Mouse (Mus musculus) ovary, adult 18-20 months (tissue): Measurements from ENCODE around the gene Gm10392.
"Not testable (repeated sequence)": the region's sequence is repeated elsewhere in the genome, so short reads cannot be mapped to it uniquely, and the experiment has no call there.

ENCODE experiments used
- DNase-seq: peaks from one replicate; pipeline ENCODE4 v3.0.0; 2022; ENCODE audit warnings: low spot score, mixed read lengths

The Gm10392 gene

DNA sequence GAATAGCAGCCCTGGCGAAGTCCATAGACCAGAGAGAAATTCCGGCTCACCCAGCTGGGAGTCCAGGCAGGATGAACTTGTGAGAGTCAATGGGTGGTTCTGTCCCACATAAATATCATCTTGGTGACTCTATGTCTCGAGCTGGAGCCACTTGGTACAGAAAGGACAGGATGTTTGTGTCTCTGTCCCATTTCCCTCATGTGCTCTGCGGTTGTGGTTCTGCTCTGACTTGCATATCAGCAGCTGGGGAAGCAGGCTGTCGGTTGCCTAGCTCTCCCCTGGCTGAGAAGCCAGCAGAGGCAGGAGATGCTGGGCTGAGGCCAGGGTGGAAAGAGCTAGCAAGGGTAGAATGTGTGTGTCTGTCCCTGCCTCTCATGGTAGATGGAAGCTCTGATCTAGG lies at the start of gene Gm10392:
Gene Gm10392 (minus strand): TSS at position 156 of the 400 bp plus-strand sequence.
- no peak for DNase-seq

DNA sequence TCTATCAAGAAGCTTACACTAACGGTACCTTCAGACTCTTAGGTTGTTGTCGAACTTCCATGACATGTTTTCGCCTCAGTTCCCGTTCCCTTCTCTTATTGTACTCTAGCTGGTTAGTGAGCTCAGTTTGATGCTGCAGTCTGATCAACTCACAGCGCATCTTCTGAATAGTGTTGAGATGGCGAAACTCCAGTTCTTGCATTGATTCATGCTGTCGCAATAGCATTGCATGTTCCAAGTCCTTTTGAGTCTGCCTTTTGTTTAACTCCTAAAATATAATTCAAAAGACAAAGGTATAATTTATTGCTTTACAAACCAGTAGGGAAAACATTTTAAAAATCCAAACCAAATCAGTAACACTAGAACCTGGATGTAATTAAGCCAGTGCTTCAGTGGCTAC lies 26.3 kb upstream of the Gm10392 start:
- no peak for DNase-seq

DNA sequence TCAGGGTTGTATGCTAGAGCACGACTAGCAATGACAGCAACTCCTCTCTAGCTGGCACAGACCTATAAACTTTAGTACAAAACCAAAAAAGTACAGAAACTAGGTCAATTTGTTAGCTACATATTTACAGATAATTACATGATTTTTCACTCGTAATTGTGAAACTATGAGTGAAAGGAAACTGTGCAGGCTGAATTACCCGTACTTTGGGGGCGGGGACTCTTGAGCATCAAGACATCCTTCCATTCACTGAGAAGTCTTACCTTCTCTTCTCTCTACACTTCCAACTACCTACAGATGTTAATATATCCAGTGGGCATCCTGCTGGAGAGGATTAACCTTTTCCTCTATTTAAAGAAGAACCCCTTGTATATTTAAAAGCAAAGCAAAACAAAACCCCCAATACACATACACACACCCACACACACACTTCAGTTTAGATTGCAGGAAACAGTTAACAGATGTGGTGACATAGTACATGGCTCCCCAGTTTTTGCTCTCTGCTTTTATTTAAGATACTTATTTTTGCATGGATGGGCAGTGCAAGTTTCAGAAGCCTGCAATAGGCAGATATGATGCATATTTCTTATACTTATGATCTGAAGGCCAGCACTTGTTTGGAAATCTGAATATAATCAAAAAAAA lies 13.3 kb upstream of the Gm10392 start:
- DNase-seq: no peak

DNA sequence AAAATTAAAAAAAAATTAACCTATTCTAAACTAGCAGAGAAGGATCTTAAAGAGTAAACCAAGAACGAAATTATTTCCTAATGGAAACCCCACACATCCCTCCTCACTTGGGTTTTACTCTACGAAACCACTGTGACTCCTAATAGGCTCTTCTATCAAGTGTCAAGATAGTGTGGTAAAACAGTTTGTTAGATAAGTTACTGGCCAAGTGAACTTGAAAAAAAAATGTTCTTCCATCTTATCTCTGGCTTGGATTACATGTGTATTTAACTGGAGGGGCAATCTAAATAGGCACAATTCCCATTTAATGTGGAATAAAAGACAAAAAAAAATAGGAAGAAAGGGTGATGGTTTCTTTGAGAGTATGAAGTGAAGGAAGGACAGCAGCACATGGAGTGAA lies 11.9 kb upstream of the Gm10392 start:
- DNase-seq: no peak

DNA sequence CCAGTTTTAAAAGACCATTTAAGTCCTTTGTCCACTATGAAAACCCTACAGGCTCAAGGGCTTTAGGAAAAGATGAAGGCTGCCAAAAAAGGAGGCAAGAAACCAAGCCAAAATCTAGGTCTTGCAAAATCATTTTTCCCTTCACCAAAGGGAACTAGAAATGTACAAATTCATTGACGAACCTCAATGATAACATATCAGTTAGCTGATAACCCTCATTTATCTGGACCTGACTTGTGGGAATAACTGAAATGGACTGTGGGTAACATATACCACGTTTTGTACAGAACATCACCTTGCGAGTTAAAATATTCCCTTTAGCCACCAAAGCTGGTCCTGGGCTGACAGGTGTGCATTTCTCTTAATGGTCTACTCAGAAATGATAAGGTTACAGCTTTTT lies 10.6 kb upstream of the Gm10392 start:
- DNase-seq: no peak

DNA sequence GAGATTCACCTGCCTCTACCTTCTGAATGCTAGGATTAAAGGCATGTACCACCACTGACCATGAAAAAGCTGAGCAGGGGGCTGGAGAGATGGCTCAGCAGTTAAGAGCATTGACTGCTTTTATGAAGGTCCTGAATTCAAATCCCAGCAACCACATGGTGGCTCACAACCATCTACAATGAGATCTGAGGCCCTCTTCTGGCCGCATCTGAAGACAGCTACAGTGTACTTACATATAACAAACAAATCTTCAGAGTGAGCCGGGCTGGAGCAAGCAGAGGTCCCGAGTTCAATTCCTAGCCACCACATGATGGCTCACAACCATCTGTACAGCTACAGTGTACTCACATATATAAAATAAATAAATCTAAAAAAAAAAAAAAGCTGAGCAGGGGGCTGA lies 9.4 kb upstream of the Gm10392 start:
- not testable (repeated sequence) for DNase-seq

DNA sequence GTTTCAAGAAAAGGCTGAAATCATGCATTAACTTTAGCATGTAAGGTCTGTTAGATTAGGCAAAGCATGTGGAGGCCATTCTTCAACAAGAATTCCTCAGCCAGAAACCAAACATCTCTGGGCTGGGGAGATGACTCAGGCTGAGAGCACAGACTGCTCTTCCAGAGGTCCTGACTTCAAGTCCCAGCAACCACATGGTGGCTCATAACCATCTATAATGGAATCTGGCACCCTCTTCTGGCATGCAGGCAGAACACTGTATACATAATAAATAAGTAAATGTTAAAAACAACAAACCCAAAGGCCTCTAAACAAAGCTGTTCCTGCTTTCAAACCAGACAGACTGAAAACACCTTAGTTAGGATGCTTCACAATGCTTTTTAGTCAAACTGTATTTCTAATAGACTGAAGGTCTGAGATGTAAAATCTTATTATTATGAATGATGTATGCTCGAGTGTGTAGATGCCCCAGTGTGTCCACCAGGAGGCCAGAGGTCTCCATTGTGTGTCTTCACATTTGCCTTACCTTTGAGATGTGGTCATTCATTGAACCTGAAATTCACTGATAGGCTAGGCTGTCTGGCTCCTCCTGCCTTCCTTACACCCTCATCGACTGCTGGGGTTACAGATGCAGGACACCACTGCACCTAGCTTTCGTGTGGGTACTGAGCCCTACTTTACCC lies 6.9 kb upstream of the Gm10392 start:
- no peak for DNase-seq

DNA sequence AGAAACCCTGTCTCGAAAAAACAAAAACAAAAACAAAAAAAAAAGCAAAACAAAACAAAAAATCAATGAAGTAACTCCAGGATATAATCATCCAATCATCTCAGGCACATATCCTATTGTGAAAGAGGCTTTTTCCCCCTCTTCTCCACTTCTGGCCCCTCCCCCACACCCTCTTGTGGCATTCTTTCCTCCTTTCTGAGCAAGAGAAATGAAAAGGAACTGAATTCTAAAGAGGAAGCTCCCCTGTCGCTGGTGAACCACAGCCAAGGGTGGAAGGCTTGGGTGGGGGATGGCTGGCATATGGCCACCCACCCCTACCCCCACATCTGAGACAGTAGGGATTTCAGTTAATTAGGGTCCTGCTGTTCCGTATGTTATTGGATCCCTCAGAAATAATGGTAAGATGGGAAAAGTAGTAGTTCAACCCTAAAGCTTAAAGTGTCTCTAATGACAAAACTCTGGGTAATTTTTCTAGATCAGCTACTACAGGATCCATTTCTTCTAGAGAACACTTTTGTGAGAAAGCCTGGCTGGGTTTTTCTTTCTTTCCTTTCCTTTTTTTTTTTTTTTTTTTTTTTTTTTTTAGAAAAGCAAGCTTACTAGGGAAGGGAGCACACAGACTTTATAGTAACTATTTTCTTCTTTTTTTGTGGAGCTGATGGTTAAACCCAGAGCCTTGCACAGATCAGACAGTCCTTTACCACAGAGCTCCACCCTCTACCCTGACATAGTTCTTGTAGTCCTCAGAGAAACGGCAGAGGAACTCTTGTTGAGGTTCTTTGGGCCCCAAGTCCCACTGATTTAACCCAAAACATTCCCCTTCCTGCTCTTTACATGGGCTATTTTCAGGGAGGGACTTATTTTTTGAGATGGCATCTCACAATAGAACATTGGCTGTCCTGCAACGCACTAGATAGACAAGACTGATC lies 1.9 kb upstream of the Gm10392 start:
- DNase-seq: no peak

DNA sequence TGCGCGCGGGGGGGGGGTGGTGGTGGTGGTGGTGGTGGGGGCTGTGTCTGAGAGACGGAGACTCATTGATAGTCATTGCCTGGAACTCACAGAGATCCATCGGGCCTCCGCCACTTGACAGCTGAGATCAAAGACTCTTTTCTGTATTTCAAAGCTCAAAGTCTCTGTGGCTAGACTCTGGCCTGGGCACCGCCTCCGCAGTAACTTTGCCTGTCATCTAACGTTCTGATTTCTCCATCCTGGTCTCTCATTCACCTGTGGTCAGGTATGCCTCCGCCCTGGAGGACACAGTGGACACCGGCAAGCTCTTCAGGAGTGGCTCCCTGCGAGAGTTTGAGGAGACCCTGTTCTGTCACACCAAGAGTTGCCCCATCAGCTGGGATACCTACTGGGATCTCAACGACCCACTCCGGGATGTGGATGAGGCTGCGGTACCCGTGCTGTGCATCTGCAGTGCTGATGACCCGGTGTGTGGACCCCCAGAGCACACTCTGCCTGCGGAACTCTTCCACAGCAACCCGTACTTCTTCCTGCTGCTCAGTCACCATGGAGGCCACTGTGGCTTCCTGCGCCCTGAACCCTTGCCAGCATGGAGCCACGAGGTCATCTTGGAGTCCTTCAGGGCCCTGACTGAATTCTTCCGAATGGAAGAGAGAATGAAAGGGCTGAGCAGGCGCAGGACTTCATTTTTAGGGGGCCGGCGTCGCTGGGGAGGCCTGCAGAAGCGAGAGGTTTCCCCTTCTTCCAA lies 773 bp downstream of the Gm10392 start:
- DNase-seq: no peak

DNA sequence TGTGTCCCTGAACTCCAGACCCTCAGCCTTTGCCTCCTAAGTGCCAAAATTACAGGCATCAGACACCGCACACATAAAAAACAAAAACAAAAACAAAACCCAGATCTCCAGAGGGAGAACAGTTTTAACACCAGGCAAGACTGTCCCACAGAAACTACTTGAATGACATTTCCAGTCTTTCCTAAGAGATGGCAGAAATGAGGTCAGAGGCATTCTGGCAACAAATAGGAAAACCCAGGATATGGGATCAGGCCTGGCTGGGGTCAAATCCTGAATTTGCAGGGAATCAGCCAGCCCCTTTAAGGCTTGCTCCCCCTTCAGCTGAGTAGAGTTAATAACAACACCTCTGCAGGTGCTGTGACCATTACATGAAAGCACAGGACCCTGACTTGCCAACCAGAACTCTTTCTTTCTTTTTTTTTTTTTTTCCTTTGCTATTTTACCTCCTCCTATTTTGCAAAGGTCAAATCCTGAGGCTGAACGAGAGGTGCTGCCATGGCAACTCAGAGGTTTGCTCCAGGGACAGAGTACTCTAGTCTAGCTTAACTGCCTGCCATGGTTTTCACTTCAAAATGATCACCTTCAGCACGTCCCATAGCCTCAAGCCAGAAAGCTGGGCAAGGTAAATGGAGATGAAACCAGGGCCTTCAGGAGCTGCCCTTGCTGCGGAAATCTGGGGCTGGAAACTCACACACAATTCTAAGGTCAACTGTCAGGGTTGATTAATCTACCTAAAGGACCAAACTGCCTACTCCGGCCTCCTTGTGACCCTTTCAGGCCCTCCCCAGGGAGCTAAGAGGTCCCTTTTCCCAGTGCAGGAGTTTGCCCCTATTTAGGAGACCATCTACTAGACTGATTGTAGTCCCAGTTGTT lies 2.2 kb downstream of the Gm10392 start:
- no peak for DNase-seq

DNA sequence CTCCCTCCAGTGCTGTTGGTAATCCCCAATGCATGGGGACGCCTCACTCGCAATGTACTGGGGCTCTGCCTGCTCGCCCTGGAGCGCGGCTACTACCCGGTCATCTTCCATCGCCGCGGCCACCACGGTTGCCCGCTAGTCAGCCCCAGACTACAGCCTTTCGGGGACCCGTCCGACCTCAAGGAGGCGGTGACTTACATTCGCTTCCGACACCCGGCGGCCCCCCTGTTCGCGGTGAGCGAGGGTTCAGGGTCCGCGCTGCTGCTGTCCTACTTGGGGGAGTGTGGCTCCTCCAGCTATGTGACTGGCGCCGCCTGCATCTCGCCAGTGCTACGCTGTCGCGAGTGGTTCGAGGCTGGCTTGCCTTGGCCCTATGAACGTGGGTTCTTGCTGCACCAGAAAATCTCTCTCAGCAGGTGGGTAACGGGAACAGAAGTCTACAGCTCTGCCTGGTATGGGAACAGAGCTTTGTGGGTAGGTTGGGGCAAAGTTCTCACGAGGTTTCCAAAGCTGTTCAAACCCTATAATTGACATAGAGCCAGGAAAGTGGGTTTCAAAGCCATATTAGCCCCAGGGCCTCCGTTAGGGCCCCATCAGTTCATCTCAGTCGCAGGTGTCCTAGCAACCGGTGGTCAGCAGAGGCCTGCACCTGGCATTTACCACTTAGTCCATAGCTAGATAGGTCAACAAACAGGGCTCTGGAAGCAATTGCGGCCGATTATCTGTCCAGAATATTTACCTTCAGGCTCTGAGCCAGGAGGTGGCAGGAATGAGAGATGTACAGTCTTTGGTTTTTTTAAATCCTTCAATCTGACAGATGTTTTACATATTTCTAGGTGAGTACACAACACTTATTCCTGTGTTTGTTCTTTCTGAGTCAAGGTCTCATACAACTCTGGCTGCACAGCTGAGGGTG lies 3.1 kb downstream of the Gm10392 start, which contains the start of gene Trp53i13:
Gene Trp53i13 (minus strand): TSS at position 344 of the 916 bp plus-strand sequence.
- DNase-seq: no peak

DNA sequence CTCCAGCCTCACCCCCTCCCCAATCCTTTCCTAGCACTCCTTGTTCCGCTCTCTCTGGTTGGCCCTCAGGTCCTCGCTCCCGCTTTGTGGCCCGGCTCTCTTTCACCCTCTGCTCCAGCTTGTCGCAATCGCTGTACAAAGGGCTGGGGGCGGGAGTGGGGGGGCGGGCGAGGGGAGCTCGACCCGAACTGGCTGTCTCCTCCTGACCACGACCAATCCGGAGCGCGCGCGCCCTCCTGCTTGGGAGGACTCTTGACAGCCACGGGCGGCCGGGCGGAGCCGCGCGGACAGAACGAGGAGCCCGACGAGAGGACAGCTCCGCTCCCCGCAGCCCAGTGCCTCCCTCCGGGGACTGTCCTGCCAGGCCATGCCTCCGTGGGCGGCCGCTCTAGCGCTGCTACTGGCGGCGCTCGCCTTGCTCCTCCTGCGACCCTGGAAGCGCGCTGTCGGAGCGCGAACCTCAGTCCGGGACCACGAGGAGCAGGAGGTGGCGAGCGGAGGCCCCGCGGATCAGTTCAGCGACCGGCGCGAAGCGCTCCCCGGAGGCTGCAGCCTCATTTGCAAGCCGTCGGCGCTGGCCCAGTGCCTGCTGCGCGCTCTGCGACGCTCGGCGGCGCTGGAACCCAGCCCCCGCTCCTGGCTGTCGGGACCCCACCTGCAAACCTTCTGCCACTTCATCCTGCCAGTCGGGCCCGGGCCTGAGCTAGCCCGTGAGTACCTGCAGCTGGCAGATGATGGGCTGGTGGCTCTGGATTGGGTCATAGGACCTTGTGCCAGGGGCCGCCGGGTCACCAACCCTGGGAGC lies 4.0 kb downstream of the Gm10392 start, which contains the start of gene Abhd15:
Gene Abhd15 (plus strand): TSS at position 290 of the 805 bp plus-strand sequence.
- DNase-seq: peak; percentile 82

DNA sequence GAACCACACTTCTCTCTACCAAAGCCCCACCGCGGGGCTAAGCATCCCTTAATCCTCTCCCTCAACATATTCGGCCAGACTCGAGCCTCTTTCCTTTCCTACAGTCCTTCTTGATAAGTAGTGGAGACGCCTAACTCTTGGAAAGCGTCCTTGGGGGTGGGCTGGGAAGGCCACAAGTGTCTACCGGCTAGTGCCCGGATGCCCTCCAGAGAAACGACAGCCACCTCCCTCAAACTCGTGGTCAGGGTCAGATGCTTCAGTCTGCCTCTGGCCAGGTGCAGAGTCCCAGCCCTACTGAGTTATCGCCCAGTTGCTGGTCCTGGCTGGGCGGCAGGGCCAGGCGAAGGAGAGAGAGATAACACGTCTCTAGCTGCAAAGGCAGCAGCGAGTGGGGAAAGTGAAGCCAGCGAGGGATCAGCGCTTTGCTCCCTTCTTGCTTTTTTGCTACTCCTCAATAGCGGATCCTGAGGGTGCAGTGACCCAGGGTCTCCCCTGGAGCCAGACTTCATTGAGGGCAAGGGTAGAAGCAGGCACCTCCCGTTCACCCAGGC lies 4.6 kb downstream of the Gm10392 start:
- no peak for DNase-seq

DNA sequence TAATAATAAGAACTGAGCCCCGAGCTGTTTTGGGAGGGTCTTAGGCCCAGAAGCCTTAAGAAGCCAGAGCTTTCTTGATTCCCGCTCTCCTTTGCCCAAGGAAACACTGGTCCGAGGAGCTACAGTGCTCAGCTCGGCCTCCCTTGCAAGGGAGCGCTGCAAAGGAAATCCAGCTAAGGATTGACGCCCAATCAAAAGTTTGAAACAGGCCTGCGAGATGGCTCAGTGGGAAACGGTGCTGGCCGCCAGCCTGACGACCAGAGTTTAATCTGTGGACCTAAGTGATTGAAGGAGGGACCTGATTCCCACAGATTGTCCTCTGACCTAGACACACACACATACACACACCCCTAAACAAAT lies 5.2 kb downstream of the Gm10392 start:
- no peak for DNase-seq

DNA sequence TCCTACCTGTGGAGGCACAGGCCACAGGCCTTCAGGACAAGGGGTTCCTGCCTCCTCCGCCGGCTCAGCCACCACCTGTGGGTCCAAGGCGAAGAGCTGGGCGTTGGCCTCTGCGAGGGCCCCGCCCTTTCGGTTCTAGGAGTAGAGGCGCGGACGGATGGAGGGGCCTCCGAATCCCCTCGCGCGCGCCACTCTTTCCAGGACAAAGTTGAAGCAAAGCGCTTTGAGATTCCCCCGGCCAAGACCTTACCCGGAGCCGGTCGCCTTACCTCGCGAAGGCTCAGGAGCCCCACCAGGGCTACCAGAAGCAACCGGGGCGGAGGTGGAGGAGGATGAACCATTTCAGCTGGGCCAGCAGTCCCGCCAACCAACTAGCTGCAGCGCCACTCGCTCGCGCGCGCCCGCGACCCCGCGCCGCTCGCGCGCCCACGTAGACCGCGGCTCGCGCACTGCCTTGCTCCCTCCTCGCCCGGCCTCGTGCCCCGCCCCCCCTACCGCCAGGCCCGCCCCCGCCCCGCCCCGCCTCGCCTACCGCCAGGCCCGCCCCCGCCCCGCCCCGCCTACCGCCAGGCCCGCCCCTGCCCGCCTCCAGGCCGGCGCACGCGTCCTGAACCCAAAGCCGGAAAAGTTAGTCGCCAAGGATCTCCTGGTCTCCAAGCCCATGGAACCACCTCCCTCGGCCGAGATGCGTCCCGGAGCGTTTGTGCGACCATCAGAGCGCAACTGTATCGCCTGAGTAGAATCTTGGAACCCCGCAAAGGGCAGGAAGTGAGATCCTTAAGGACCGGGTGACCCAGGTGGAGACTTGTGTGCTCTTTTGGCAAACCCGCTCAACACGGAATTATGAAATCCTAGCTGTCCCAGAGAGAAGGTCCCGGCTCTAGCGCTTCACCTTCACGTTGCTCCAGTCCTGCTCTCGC lies 5.8 kb downstream of the Gm10392 start:
- DNase-seq: peak; percentile 78

DNA sequence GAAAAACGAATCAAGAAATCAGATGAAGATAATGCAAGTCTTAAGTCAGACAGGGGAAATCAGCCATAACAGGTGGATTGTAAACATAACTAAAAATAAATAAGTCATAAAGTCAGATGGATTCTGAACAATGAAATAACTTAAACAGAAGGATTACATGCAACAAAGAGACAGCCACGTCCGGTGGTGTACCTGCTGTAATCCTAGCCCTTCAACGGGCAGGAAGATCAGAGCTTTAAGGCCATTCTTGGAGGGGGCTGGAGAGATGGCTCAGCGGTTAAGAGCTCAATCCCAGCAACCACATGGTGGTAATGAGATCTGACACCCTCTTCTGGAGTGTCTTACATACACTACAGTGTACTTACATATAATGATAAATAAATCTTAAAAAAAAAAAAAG lies 7.7 kb downstream of the Gm10392 start:
- DNase-seq: no peak
